Mouse (Mus musculus) stomach, embryonic 15.5 days (tissue): ENCODE results near the gene Def8. TPM values are rescaled to one million over a fixed set of nuclear protein-coding genes. Genes with fewer than 3 reads are reported as not detected.
"Not testable (repeated sequence)": the region's sequence is repeated elsewhere in the genome, so short reads cannot be mapped to it uniquely, and the experiment has no call there.

ENCODE experiments used
- ATAC-seq: fragments of 200-750 bp; cut with Nextera tagmentation; 2 replicates; pipeline ENCODE4 v1.8.0; 2017; ENCODE audit warnings: low read depth, moderate number of reproducible peaks, moderate TSS enrichment; ENCODE audit not compliant: insufficient read depth, low FRiP score
- H3K27ac ChIP-seq: fragments of 300-500 bp; sonication (generic); 2 replicates; pipeline ENCODE4 v1.5.1; 2015; ENCODE audit warnings: mild to moderate bottlenecking, inconsistent platforms
- H3K27me3 ChIP-seq: fragments of 300-500 bp; sonication (generic); replicated peaks from 2 replicates; pipeline ENCODE4 v1.6.1; 2015; ENCODE audit warnings: inconsistent platforms
- H3K36me3 ChIP-seq: fragments of 300-500 bp; sonication (generic); 2 replicates; pipeline ENCODE4 v1.6.1; 2015; ENCODE audit warnings: inconsistent platforms
- H3K4me1 ChIP-seq: fragments of 300-500 bp; sonication (generic); 2 replicates; pipeline ENCODE4 v1.6.1; 2015; ENCODE audit warnings: inconsistent platforms
- H3K4me2 ChIP-seq: fragments of 300-500 bp; sonication (generic); 2 replicates; pipeline ENCODE4 v1.6.1; 2015; ENCODE audit warnings: mild to moderate bottlenecking, inconsistent platforms
- H3K4me3 ChIP-seq: fragments of 300-500 bp; sonication (generic); replicated peaks from 2 replicates; pipeline ENCODE4 v1.5.1; 2015; ENCODE audit warnings: inconsistent platforms
- H3K9ac ChIP-seq: fragments of 300-500 bp; sonication (generic); 2 replicates; pipeline ENCODE4 v1.6.1; 2015; ENCODE audit warnings: inconsistent platforms
- H3K9me3 ChIP-seq: fragments of 300-500 bp; sonication (generic); 2 replicates; pipeline ENCODE4 v1.6.1; 2016; ENCODE audit warnings: inconsistent platforms
- WGBS: fragments of 180-500 bp; shearing (Covaris S2); methylation state at CpG from one replicate; pipeline ENCODE4 v1.1.7; 2015; 5-methylcytosine and 5-hydroxymethylcytosine counted together
- polyA plus RNA-seq: library from polyadenylated mRNA; unstranded; fragments of >200 nt; fragmentation: Nextera tagmentation; extraction: Ambion mirVana; gene quantifications from 2 replicates; pipeline ENCODE4 v1.2.1, GENCODE M21; 2015

Gene Def8
- polyA plus RNA-seq, 1 experiment from 2014 or later = 24.9 TPM

DNA sequence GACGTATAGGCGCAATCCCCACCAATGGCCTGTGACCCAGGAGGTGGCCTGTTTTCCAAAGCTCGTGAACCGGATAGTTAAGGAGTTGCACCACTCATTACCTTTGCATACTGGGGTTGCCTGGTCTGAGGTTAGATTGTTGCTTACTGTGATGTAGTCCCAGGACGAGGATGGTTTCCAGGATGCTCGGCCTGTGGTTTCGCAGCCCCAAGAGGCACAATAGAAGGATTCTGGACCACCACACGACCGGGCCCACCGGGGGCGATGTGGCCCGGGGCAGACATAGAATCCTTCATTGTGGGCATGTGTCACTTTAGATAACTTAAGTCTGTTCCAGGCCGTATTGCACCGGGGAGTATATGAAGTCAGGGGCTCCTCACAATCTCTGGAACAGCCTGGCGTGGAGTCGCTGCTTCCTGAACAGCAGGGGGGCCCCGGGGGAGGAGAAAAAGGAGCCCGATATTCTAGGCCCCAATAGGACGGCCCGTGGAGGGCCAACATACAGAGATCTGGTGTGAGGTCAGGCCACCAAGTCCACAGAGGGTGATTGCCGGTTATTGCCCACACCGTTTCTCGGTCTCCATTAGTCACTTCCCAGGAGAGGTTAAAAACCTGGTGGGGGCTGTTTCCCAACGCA, 4.4 kb downstream of the Def8 start:
- Histone ChIP-seq H3K4me2 (no peak overlapping the region), H3K9ac (no peak overlapping the region), H3K9me3 (peaks cover 9% of the 10 kb centered on the region; the same call in 1 of the 2 replicates), H3K4me3 (no peak overlapping the region), H3K27ac (no peak overlapping the region), H3K27me3 (no peaks in the 10 kb centered on the region), H3K36me3 (no peaks in the 10 kb centered on the region), H3K4me1 (peaks cover under 1% of the 10 kb centered on the region; the same call in 1 of the 2 replicates)
- ATAC-seq = no peak
- WGBS = 95% methylated on average over 24 of the region's 24 CpGs

DNA sequence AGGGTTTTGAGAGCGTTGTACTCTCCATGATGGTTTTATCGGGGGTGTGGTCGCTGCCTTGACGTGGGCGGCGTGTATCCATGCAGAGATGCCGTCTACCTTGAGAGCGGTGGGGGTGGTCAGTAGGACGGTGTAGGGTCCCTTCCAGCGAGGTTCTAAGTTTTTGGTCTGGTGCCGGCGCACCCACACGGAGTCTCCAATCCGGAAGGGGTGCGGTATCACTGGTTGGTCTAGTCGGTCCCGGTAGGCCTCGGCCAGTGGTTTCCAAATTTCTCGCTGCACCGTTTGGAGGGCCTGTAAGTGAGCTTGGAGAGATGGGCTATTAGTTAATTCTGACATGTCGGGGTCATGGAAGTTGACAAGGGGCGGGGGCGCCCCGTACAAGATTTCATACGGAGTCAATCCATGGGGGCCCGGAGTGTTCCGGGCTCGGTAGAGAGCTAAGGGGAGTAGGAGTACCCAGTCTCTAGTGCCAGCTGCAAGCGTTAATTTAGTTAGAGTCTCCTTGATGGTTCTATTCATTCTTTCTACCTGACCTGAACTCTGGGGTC, 5.1 kb downstream of the Def8 start:
- Histone ChIP-seq H3K27ac (no peak overlapping the region), H3K36me3 (no peaks in the 10 kb centered on the region), H3K9ac (no peak overlapping the region), H3K4me3 (no peak overlapping the region), H3K4me2 (no peak overlapping the region), H3K9me3 (peaks cover 9% of the 10 kb centered on the region; the same call in 1 of the 2 replicates), H3K27me3 (no peaks in the 10 kb centered on the region), H3K4me1 (no peaks in the 10 kb centered on the region)
- 97% methylated on average over 29 of the region's 29 CpGs for WGBS
- no peak for ATAC-seq

DNA sequence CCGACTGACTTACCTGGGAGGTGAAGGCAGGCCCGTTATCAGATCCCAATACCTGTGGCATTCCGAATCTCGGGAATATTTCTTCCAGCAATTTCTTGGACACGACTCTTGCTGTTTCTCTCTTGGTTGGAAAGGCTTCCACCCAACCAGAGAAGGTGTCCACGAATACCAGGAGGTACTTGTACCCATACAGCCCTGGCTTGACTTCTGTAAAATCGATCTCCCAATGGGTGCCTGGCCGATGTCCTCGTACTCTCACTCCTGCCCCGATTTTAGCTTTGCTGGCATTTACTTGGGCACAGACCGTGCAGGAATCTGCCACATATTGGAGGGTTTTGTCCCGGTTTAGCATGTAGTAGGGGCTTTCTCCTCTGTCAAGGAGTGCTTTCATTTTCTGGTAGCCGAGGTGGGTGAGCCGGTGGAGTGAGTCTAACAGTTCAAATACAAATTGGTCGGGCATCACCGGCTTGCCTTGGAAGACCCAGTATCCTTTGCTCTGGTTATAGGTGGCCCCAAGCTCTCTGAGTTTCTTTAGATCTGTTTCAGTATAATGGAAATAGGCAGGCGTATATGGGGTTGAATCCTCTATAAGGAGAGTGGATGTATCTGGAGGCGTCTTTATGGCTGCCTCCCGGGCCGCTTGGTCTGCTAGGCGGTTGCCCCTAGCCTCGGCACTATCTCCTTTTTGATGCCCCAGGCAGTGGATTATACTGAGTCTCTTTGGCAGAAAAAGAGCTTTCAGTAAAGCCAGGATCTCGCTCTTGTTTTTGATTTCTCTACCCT, 5.8 kb downstream of the Def8 start:
- no peak overlapping the region for H3K4me3 ChIP-seq
- H3K36me3 ChIP-seq = no peaks in the 10 kb centered on the region
- H3K9ac ChIP-seq = no peak overlapping the region
- no peak for ATAC-seq
- no peaks in the 10 kb centered on the region for H3K27me3 ChIP-seq
- no peak overlapping the region for H3K4me2 ChIP-seq
- no peak overlapping the region for H3K27ac ChIP-seq
- peaks cover 9% of the 10 kb centered on the region; the same call in 1 of the 2 replicates for H3K9me3 ChIP-seq
- 95% methylated on average over 23 of the region's 23 CpGs for WGBS
- no peaks in the 10 kb centered on the region for H3K4me1 ChIP-seq

DNA sequence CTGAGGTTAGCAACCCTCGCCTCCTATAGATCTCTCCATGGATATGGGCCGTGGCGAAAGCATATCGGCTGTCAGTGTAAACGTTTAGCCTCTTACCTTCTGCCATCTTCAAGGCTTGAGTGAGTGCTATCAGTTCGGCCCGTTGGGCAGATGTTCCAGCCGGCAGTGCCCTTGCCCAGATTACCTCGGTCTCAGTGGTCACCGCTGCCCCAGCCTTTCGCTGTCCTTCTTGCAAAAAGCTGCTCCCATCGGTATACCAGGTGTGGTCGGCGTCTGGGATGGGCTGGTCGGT, 6.3 kb downstream of the Def8 start:
- not testable (repeated sequence) for H3K9ac ChIP-seq, H3K4me2 ChIP-seq, H3K4me3 ChIP-seq, H3K36me3 ChIP-seq, H3K9me3 ChIP-seq, H3K4me1 ChIP-seq, H3K27ac ChIP-seq, H3K27me3 ChIP-seq, ATAC-seq
- 97% methylated on average over 15 of the region's 15 CpGs for WGBS

DNA sequence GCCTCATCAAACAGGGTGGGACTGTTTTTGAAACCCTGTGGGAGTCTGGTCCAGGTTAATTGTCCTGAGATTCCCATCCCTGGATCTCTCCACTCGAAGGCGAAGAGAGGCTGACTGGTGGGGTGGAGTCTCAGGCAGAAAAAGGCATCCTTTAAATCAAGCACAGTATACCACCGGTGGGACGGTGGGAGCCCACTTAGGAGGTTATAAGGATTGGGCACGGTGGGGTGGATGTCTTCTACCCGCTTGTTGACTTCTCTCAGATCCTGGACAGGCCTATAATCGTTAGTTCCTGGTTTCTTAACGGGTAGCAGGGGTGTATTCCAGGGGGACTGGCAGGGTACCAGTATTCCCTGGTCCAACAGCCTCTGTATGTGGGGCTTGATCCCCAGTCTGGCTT, 7.6 kb downstream of the Def8 start:
- H3K4me1 ChIP-seq, H3K4me3 ChIP-seq, H3K4me2 ChIP-seq, H3K9me3 ChIP-seq, H3K36me3 ChIP-seq, H3K27ac ChIP-seq, H3K27me3 ChIP-seq, ATAC-seq, H3K9ac ChIP-seq: not testable (repeated sequence)
- WGBS = 86% methylated on average over 8 of the region's 8 CpGs

DNA sequence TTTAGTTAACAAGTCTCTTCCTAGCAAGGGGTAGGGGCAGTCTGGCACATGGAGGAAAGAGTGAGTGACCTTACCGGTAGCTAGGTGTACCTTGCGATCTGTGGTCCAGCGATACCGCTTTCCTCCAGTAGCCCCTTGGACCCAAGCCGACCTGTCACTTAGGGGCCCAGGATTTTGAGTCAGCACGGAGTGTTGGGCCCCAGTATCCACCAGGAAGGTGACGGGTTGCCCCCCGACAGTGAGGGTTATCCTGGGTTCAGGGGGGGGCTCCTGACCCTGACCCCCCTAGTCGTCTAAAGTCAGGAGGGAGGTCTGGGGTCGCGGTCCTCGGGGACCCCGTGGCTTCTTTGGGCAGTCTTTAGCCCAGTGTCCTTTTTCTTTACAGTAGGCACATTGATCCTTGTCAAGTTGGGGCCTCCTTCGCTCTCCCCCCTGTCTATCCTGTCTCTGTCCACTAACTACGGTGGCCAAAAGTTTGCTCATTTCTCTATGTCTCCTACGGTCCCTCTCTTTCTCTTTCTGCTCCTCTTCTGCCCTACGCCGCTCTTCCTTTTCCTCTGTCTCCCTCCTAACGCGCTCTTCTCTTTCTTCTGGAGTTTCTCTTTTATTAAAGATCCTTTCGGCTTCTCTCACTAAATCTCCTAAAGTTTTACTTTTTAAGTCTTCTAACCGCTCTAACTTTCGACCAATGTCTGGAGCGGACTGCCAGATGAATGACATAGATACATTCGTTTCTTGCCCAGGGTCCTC, 8.5 kb downstream of the Def8 start:
- no peak overlapping the region for H3K4me3 ChIP-seq
- peaks cover 7% of the 10 kb centered on the region; the same call in 1 of the 2 replicates for H3K9me3 ChIP-seq
- H3K4me2 ChIP-seq = no peak overlapping the region
- H3K4me1 ChIP-seq = no peaks in the 10 kb centered on the region
- H3K27me3 ChIP-seq = no peaks in the 10 kb centered on the region
- WGBS = 94% methylated on average over 25 of the region's 25 CpGs
- no peak overlapping the region for H3K9ac ChIP-seq
- no peak overlapping the region for H3K27ac ChIP-seq
- H3K36me3 ChIP-seq = no peaks in the 10 kb centered on the region
- ATAC-seq = no peak

DNA sequence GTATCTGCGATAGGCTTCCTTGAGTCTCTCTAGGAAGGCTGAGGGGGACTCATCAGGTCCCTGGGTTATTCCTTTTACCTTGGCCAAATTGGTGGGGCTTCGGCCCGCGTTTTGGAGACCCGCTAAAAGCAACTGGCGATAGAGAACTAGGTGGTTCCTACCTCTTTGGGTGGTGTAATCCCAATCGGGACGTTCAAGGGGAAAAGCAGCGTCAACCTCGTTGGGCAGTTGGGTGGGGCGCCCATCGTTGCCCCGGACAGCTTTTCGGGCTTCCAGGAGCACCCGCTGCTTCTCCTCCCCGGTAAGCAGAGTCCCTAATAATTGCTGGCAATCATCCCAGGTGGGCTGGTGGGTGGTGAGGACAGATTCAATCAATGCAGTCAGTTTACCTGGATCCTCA, 9.1 kb downstream of the Def8 start:
- Histone ChIP-seq H3K9me3 (0 out of 2 replicates have a peak, but pooled peaks cover 3% of the 10 kb centered on the region), H3K27me3 (no peaks in the 10 kb centered on the region)
- WGBS = 97% methylated on average over 16 of the region's 16 CpGs

DNA sequence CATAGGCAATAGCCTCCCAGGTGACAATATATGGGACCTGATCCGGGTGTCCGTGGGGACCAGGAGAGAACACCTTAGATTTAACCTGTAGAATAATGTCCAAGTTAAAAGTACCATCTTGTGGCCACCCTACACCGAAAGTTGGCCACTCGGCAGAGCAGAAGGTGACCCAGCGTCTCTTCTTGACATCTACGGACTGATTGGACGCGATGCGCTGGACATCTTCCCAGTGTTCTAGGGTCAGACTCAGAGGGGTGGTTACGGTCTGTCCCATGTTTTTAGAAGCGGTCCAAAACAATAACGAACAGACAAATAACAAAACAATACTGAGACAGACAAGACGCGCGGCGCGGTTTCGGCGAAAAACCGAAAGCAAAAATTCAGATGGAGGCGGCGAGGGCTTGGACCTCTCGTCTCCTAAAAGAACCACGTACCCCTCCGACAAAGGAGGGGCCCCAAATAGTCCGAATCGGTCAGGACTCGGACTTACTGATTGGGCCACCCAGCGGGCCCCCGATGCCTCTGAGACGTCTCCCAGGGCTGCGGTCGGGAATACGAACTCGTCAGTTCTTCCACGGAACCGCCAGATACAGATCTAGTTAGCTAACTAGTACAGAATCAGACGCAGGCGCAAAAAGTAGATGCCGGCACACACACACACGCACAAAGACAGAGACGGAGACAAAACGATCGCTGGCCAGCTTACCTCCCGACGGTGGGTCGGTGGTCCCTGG, 10.1 kb downstream of the Def8 start:
- not testable (repeated sequence) for H3K9ac ChIP-seq, H3K27ac ChIP-seq, H3K4me2 ChIP-seq, H3K27me3 ChIP-seq, H3K36me3 ChIP-seq, H3K9me3 ChIP-seq, H3K4me1 ChIP-seq, H3K4me3 ChIP-seq, ATAC-seq
- WGBS = 96% methylated on average over 47 of the region's 47 CpGs

More for the DNA sequence above, 9.1 kb downstream of the Def8 start:
- H3K4me3 ChIP-seq = no peak overlapping the region
- H3K4me1 ChIP-seq = no peaks in the 10 kb centered on the region
- H3K9ac ChIP-seq = no peak overlapping the region
- H3K27ac ChIP-seq = no peak overlapping the region
- no peaks in the 10 kb centered on the region for H3K36me3 ChIP-seq
- no peak overlapping the region for H3K4me2 ChIP-seq
- no peak for ATAC-seq

DNA sequence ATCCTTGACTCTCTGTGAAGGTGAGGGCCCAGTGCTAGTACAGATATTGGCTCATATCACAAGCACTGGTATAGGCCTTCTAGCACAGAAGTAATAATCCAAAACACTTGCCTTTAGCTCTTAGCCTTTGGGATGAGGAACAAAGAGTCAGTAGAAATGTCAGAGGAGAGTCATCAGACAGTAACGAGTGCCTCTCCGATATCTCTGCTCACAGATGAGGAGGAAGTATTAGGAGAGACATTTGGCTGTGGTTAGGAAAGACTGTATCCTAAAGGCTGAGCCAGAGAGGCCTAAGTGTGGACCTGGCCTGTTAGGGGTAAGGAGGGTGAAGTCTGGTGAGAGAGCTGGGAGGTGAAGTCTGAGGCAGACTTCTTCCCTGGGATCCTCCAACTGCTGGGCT, 18.5 kb downstream of the Def8 start:
- ATAC-seq = no peak

DNA sequence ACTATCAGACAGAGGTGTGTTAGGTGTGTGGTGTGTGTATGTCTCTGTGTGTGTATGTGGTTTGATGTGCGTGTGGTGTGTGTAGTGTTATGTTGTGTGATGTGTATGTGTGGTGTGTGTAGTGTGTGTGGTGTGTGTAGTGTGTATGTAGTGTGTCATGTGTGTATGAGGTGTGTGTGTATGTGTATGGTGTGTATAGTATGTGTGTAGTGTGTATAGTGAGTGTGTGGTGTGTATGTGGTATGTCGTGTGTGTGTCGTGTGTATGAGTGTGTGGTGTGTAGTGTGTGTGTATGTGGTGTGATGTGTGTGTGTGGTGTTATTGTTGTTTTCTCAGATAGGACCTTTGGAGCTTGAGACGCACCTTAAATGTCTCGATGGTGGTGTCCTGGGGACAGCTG, 19.0 kb downstream of the Def8 start:
- H3K27me3 ChIP-seq = no peaks in the 10 kb centered on the region

More for the DNA sequence above, 18.5 kb downstream of the Def8 start:
- Histone ChIP-seq H3K9ac (no peak overlapping the region), H3K4me1 (peaks cover 7% of the 10 kb centered on the region; the same call in 1 of the 2 replicates), H3K27ac (no peak overlapping the region), H3K4me3 (no peak overlapping the region), H3K27me3 (no peaks in the 10 kb centered on the region), H3K4me2 (no peak overlapping the region), H3K9me3 (no peaks in the 10 kb centered on the region), H3K36me3 (no peaks in the 10 kb centered on the region)
- WGBS = 82% methylated on average over 2 of the region's 2 CpGs

DNA sequence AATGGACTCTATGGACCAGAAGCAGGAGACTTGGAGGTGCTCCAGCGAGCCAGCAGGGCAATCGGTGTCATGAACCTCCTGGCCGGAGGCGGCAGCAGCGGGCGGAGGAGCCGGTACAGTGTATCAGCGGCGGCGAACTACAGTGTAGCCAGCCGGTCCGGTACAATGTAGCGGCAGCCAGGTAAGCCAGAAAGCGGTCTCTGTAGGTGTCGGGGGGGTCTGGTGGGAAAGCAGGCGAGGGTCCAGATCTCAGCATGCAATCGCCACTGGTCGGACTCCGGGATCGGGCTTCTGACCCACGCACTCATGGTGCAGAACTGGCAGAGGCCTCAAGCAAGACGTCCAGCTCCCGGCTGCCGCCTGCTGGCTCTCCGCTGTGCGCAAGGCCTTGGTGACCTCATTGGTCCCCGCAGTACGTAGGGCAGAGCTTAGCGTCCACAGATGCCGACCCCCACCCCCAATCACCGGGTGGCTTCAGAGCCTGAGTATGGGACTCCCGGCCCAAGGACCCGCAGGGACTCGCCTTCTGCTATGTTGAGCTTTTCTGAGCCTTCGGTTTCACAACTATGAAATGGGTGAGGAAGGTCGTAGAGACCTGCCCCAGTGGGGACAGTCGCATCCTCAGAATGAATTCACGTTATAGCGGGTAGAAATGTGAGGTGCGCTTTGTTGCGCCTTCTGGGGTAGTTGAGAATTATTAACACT, 19.7 kb downstream of the Def8 start:
- peaks cover 7% of the 10 kb centered on the region; the same call in 1 of the 2 replicates for H3K4me1 ChIP-seq

More for the DNA sequence above, 19.0 kb downstream of the Def8 start:
- peaks cover 7% of the 10 kb centered on the region; the same call in 1 of the 2 replicates for H3K4me1 ChIP-seq
- no peaks in the 10 kb centered on the region for H3K9me3 ChIP-seq
- ATAC-seq = 0 out of 2 replicates have a peak, but pooled peaks have one; percentile 21
- H3K27ac ChIP-seq = no peak overlapping the region
- H3K36me3 ChIP-seq = no peaks in the 10 kb centered on the region
- 81% methylated on average over 5 of the region's 5 CpGs for WGBS
- H3K4me3 ChIP-seq = peak overlapping the region; percentile 65; the same call in 1 of the 2 replicates
- peak overlapping the region; percentile 67; the same call in 1 of the 2 replicates for H3K4me2 ChIP-seq
- no peak overlapping the region for H3K9ac ChIP-seq

More for the DNA sequence above, 19.7 kb downstream of the Def8 start:
- Histone ChIP-seq H3K4me3 (peak overlapping the region; percentile 65), H3K4me2 (peak overlapping the region; percentile 67), H3K27me3 (no peaks in the 10 kb centered on the region), H3K9me3 (no peaks in the 10 kb centered on the region), H3K36me3 (no peaks in the 10 kb centered on the region), H3K27ac (peak overlapping the region; percentile 55; the same call in 1 of the 2 replicates), H3K9ac (peak overlapping the region; percentile 61)
- ATAC-seq = peak; percentile 92
- 1% methylated on average over 41 of the region's 41 CpGs for WGBS
